Mouse (Mus musculus) stomach, embryonic 15.5 days (tissue): ENCODE data around the gene Tsc22d3. TPM values are rescaled to one million over a fixed set of nuclear protein-coding genes. Genes with fewer than 3 reads are reported as not detected.
"Not testable (repeated sequence)": the region's sequence is repeated elsewhere in the genome, so short reads cannot be mapped to it uniquely, and the experiment has no call there.

Source experiments
- ATAC-seq: fragments of 200-750 bp; cut with Nextera tagmentation; 2 replicates; pipeline ENCODE4 v1.8.0; 2017; ENCODE audit warnings: low read depth, moderate number of reproducible peaks, moderate TSS enrichment; ENCODE audit not compliant: insufficient read depth, low FRiP score
- H3K27ac ChIP-seq: fragments of 300-500 bp; sonication (generic); 2 replicates; pipeline ENCODE4 v1.5.1; 2015; ENCODE audit warnings: mild to moderate bottlenecking, inconsistent platforms
- H3K27me3 ChIP-seq: fragments of 300-500 bp; sonication (generic); replicated peaks from 2 replicates; pipeline ENCODE4 v1.6.1; 2015; ENCODE audit warnings: inconsistent platforms
- H3K36me3 ChIP-seq: fragments of 300-500 bp; sonication (generic); 2 replicates; pipeline ENCODE4 v1.6.1; 2015; ENCODE audit warnings: inconsistent platforms
- H3K4me1 ChIP-seq: fragments of 300-500 bp; sonication (generic); 2 replicates; pipeline ENCODE4 v1.6.1; 2015; ENCODE audit warnings: inconsistent platforms
- H3K4me2 ChIP-seq: fragments of 300-500 bp; sonication (generic); 2 replicates; pipeline ENCODE4 v1.6.1; 2015; ENCODE audit warnings: mild to moderate bottlenecking, inconsistent platforms
- H3K4me3 ChIP-seq: fragments of 300-500 bp; sonication (generic); replicated peaks from 2 replicates; pipeline ENCODE4 v1.5.1; 2015; ENCODE audit warnings: inconsistent platforms
- H3K9ac ChIP-seq: fragments of 300-500 bp; sonication (generic); 2 replicates; pipeline ENCODE4 v1.6.1; 2015; ENCODE audit warnings: inconsistent platforms
- H3K9me3 ChIP-seq: fragments of 300-500 bp; sonication (generic); 2 replicates; pipeline ENCODE4 v1.6.1; 2016; ENCODE audit warnings: inconsistent platforms
- WGBS: fragments of 180-500 bp; shearing (Covaris S2); methylation state at CpG from one replicate; pipeline ENCODE4 v1.1.7; 2015; 5-methylcytosine and 5-hydroxymethylcytosine counted together
- polyA plus RNA-seq: library from polyadenylated mRNA; unstranded; fragments of >200 nt; fragmentation: Nextera tagmentation; extraction: Ambion mirVana; gene quantifications from 2 replicates; pipeline ENCODE4 v1.2.1, GENCODE M21; 2015

Tsc22d3 gene
- polyA plus RNA-seq, 1 experiment from 2014 or later, result 79.0 TPM

DNA sequence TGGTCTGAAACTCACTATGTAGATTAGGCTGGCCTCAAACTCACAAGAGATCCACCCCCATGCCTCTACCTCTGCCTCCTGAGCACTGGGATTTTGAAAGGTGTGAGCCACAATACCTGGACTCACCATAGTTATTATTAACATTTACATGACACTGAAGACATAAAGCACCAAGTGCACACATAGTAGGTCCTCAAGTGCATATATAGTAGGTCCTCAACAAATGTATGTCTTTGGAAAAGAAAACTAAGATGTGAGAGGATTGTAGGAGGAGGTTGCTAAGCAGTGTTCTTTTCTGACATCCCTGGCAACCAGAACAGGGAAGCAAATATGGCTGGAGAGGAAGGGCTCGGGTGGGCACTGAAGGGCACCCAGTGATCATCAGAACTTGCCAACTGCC is 93.1 kb downstream of the Tsc22d3 start:
- H3K9ac ChIP-seq, result no peak overlapping the region
- ATAC-seq, result no peak
- H3K36me3 ChIP-seq, result no peaks in the 10 kb centered on the region
- WGBS, result 89% methylated on average over 1 of the region's 1 CpGs
- H3K9me3 ChIP-seq, result no peaks in the 10 kb centered on the region
- H3K4me2 ChIP-seq, result no peak overlapping the region
- no peaks in the 10 kb centered on the region for H3K4me1 ChIP-seq
- no peak overlapping the region for H3K27ac ChIP-seq
- no peak overlapping the region for H3K4me3 ChIP-seq
- no peaks in the 10 kb centered on the region for H3K27me3 ChIP-seq

GRCm38 (mm10) chrX:140506436-140507180 is 93.9 kb downstream of the Tsc22d3 start:
- Histone ChIP-seq H3K36me3 (no peaks in the 10 kb centered on the region), H3K4me3 (no peak overlapping the region), H3K4me2 (no peak overlapping the region), H3K27me3 (no peaks in the 10 kb centered on the region), H3K9ac (no peak overlapping the region), H3K4me1 (no peaks in the 10 kb centered on the region), H3K9me3 (no peaks in the 10 kb centered on the region), H3K27ac (no peak overlapping the region)
- 72% methylated on average over 6 of the region's 6 CpGs for WGBS
- no peak for ATAC-seq

GRCm38 (mm10) chrX:140505497-140506238 is 94.8 kb downstream of the Tsc22d3 start:
- H3K9ac ChIP-seq, result no peak overlapping the region
- H3K4me3 ChIP-seq, result no peak overlapping the region
- H3K4me1 ChIP-seq, result no peaks in the 10 kb centered on the region
- no peaks in the 10 kb centered on the region for H3K27me3 ChIP-seq
- H3K9me3 ChIP-seq, result no peaks in the 10 kb centered on the region
- ATAC-seq, result peak; percentile 83
- 48% methylated on average over 15 of the region's 15 CpGs for WGBS
- peak overlapping the region; percentile 72 for H3K27ac ChIP-seq
- no peaks in the 10 kb centered on the region for H3K36me3 ChIP-seq
- H3K4me2 ChIP-seq, result no peak overlapping the region

- 14% methylated on average over 7 of the region's 7 CpGs for WGBS
- Histone ChIP-seq H3K27me3 (no peaks in the 10 kb centered on the region), H3K4me3 (no peak overlapping the region), H3K4me2 (no peak overlapping the region), H3K27ac (peak overlapping the region; percentile 44), H3K4me1 (no peaks in the 10 kb centered on the region), H3K36me3 (no peaks in the 10 kb centered on the region), H3K9me3 (no peaks in the 10 kb centered on the region), H3K9ac (no peak overlapping the region)
- peak; percentile 59; the same call in 1 of the 2 replicates for ATAC-seq
Measured at GRCm38 (mm10) chrX:140503905-140504304, 96.6 kb downstream of the Tsc22d3 start.

DNA sequence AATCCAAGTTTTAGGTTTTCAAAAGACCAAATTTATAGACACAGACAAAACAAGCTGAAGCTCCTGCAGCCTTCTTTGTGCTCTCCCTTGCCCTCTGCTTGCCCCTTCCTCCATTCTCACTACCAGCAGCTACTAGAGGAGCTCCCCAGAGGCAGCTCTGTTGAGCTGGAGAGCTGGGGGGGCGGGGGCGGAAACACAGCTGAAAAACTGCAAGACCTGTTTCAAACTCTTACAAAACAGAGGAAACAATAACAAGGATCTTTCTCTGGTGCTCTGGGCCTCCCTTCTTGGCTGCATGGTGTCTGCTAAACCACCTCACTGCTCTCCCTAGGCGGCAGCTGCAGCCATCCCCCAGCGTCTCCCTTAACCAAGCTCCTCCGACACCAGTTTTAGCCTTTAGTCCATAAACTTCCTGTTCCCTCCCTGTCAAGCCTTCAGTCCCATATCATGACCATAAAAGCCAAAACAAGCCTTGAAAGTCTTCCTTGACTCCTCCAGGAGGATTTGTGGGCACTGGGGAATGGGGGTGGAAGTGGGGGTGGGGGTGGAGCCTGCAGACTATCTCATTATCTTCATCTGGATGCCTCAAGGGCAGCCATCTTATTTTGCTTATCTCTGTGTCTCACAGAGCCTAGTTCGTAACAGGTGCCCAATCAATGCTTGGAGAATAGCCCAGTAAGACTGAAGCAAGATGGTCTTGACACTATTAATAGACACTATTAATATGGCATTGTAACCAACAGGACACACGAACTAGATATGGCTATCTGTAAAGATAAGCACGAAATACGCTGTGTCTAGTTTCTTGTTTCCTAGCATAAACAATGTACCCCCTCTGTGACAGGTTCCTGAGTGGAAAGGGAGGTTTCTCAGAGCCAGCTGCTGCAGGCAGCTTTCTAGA is 98.8 kb downstream of the Tsc22d3 start:
- H3K9me3 ChIP-seq, result no peaks in the 10 kb centered on the region
- H3K9ac ChIP-seq, result no peak overlapping the region
- no peak overlapping the region for H3K4me2 ChIP-seq
- no peak overlapping the region for H3K4me3 ChIP-seq
- WGBS, result 56% methylated on average over 9 of the region's 9 CpGs
- no peaks in the 10 kb centered on the region for H3K4me1 ChIP-seq
- no peak overlapping the region for H3K27ac ChIP-seq
- no peak for ATAC-seq
- no peaks in the 10 kb centered on the region for H3K36me3 ChIP-seq
- no peaks in the 10 kb centered on the region for H3K27me3 ChIP-seq

DNA sequence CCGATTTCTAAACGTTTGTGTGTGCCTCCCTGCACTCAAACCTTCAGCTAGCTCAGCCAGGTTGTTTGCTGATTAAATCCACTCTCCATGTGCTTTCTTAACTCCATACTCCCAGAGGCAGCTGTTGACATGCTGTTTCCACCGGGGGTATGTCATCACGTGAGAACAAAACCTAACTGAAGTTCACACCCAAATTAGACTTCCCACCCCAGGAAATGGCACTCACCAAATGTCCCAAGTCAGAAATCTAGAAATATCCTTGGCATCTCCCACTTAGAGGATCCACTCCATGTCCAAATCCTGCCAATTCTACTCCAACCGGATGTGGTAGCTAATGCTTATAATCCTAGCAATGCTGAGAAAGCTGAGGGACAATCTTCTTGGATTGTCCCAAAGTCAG is 100.2 kb downstream of the Tsc22d3 start:
- H3K4me3 ChIP-seq, result no peak overlapping the region
- no peak overlapping the region for H3K4me2 ChIP-seq
- ATAC-seq, result no peak
- H3K27ac ChIP-seq, result no peak overlapping the region
- no peaks in the 10 kb centered on the region for H3K9me3 ChIP-seq
- H3K9ac ChIP-seq, result no peak overlapping the region
- no peaks in the 10 kb centered on the region for H3K4me1 ChIP-seq
- WGBS, result 81% methylated on average over 5 of the region's 5 CpGs
- H3K27me3 ChIP-seq, result no peaks in the 10 kb centered on the region
- H3K36me3 ChIP-seq, result no peaks in the 10 kb centered on the region

DNA sequence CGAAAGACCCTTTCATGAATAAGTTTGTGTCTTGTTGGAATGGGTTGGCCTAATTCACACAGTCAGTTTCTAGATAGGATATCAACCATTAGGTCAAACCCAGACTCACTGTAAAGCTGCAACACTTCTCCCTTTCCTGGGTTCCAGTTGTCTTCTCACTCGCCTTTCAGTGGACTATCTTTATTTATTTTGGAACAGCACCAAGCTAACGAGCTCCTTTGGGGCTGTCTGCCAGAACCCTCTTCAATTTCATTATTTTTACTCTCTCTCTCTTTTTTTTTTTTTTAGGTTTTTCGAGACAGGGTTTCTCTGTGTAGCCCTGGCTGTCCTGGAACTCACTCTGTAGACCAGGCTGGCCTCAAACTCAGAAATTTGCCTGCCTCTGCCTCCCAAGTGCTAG is 102.0 kb downstream of the Tsc22d3 start:
- not testable (repeated sequence) for H3K9me3 ChIP-seq, H3K36me3 ChIP-seq, H3K27me3 ChIP-seq, H3K27ac ChIP-seq, H3K4me1 ChIP-seq, H3K4me3 ChIP-seq, ATAC-seq, H3K9ac ChIP-seq, H3K4me2 ChIP-seq
- WGBS, result 51% methylated on average over 4 of the region's 4 CpGs

- 89% methylated on average over 6 of the region's 6 CpGs for WGBS
- no peak for ATAC-seq
- no peaks in the 10 kb centered on the region for H3K9me3 ChIP-seq
- H3K4me3 ChIP-seq, result no peak overlapping the region
- peaks cover 4% of the 10 kb centered on the region; the same call in 1 of the 2 replicates for H3K27me3 ChIP-seq
- no peak overlapping the region for H3K9ac ChIP-seq
- H3K4me1 ChIP-seq, result no peaks in the 10 kb centered on the region
- H3K36me3 ChIP-seq, result no peaks in the 10 kb centered on the region
- H3K4me2 ChIP-seq, result no peak overlapping the region
- no peak overlapping the region for H3K27ac ChIP-seq
Measured at GRCm38 (mm10) chrX:140494170-140494569, 106.3 kb downstream of the Tsc22d3 start.

DNA sequence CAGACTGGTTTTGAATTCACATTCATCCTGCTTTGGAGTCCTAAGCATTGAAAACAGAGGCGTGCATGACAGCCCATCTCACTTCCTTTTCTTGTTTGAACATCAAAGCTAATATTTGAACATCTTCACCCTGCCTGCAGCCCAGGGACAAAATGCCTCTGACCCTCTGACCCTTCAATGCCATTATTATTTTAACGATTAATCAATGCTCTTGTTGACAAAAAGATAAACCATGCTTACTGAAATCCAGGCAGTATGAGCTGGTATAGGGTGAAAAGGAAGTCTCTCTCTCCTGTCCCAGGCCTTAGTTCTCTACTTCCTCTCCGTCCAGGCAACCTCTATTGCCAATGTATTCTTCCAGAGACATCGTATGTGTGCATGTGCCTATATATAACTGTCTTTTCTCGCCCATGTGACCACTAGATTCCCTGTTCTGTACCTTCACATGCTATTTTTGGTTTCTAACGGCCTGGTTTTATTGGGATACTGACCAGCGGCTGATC is 106.9 kb downstream of the Tsc22d3 start:
- no peak for ATAC-seq
- Histone ChIP-seq H3K4me2 (no peak overlapping the region), H3K27me3 (peaks cover 4% of the 10 kb centered on the region; the same call in 1 of the 2 replicates), H3K36me3 (no peaks in the 10 kb centered on the region), H3K9ac (no peak overlapping the region), H3K27ac (no peak overlapping the region), H3K4me3 (no peak overlapping the region), H3K4me1 (no peaks in the 10 kb centered on the region), H3K9me3 (no peaks in the 10 kb centered on the region)
- WGBS, result 59% methylated on average over 7 of the region's 7 CpGs

- no peaks in the 10 kb centered on the region for H3K9me3 ChIP-seq
- peaks cover 4% of the 10 kb centered on the region; the same call in 1 of the 2 replicates for H3K27me3 ChIP-seq
- WGBS, result 51% methylated on average over 10 of the region's 10 CpGs
Measured at GRCm38 (mm10) chrX:140491884-140492571, 108.4 kb downstream of the Tsc22d3 start.

GRCm38 (mm10) chrX:140490203-140490602 is 110.3 kb downstream of the Tsc22d3 start:
- no peak overlapping the region for H3K27ac ChIP-seq
- ATAC-seq, result no peak
- H3K27me3 ChIP-seq, result peaks cover 4% of the 10 kb centered on the region; the same call in 1 of the 2 replicates
- no peaks in the 10 kb centered on the region for H3K36me3 ChIP-seq
- H3K9ac ChIP-seq, result no peak overlapping the region
- no peak overlapping the region for H3K4me2 ChIP-seq
- 80% methylated on average over 3 of the region's 3 CpGs for WGBS
- no peaks in the 10 kb centered on the region for H3K4me1 ChIP-seq
- H3K4me3 ChIP-seq, result no peak overlapping the region
- H3K9me3 ChIP-seq, result no peaks in the 10 kb centered on the region

More at GRCm38 (mm10) chrX:140491884-140492571, 108.4 kb downstream of the Tsc22d3 start:
- Histone ChIP-seq H3K27ac (no peak overlapping the region), H3K4me3 (no peak overlapping the region), H3K9ac (no peak overlapping the region), H3K4me1 (no peaks in the 10 kb centered on the region), H3K4me2 (no peak overlapping the region), H3K36me3 (no peaks in the 10 kb centered on the region)
- no peak for ATAC-seq
